Comparison of ENCODE assay signal across 24 mouse cellular contexts in genomic region chr11:30899312-30899711, GRCm38 (mm10). TPM values are rescaled to one million over a fixed set of nuclear protein-coding genes. Genes with fewer than 3 reads are reported as not detected.
A peak's percentile ranks its signal among the peaks of the same experiment; 100 is the strongest.
DNase-seq lines count a peak whose midpoint lies in the region; ATAC-seq and TF ChIP-seq lines count a peak whose summit lies in the region.
"Had no signal": no experiment of that assay in that cellular context is flagged by ENCODE, and none has a peak within 500 bp of the region (broad histone marks: within the 10 kb centered on the region; RNA-seq: fewer than 3 reads in every experiment).

No protein-coding gene starts in this region.

- H3K79me2 ChIP-seq in CH12.LX (replicated peaks; ENCODE audit: control insufficient read depth, extremely low read depth, insufficient read depth, poor library complexity, severe bottlenecking) = no peaks in the 10 kb centered on the region

- no peaks in the 10 kb centered on the region for H3K27me3 ChIP-seq in heart, embryonic 10.5 days (ENCODE audit: insufficient read depth, poor library complexity, severe bottlenecking)
- no peaks in the 10 kb centered on the region for H3K27me3 ChIP-seq in CH12.LX (replicated peaks)
- H3K27me3 ChIP-seq in forebrain, embryonic 10.5 days (ENCODE audit: poor library complexity, severe bottlenecking) = no peaks in the 10 kb centered on the region
- H3K27me3 ChIP-seq: embryonic facial prominence, embryonic 12.5 days; forebrain, embryonic 13.5 days; forebrain, embryonic 15.5 days; Patski had no signal

- TF ChIP-seq RAD21 in CH12.LX (IDR thresholded peaks at IDR 0.05; ENCODE audit: low read depth, low read length) = no peak

- TF ChIP-seq POLR2A in CH12.LX (IDR thresholded peaks at IDR 0.05; ENCODE audit: low read depth, low read length) = no peak

- H3K27ac ChIP-seq in heart, embryonic 10.5 days = no peak overlapping the region
- no peak overlapping the region for H3K27ac ChIP-seq in CH12.LX (ENCODE audit: insufficient read depth, low read depth)
- no peak overlapping the region for H3K27ac ChIP-seq in forebrain, embryonic 10.5 days
- H3K27ac ChIP-seq: embryonic facial prominence, embryonic 10.5 days; embryonic facial prominence, embryonic 12.5 days; forebrain, embryonic 13.5 days; forebrain, embryonic 15.5 days had no signal

- DNase-seq in heart, adult 11 months = peak; percentile 21
- DNase-seq in heart, embryonic 10.5 days (ENCODE audit: low spot score) = no peak
- DNase-seq in CH12.LX (ENCODE audit: extremely low read depth) = no peak
- no peak for DNase-seq in forebrain, embryonic 10.5 days (ENCODE audit: extremely low spot score, low spot score)
- DNase-seq: adrenal gland, adult 8-10 months; adrenal gland, postnatal 14 days; adrenal gland, postnatal 36 days; B cell, adult 2 months; cerebellum, adult 11-12 months; cerebellum, adult 2 months; cerebellum, adult 9-10 months; cerebellum, postnatal 10 days; cerebellum, postnatal 25 days; forebrain, postnatal 0 days had no signal

- TF ChIP-seq CTCF in CH12.LX (conservative IDR thresholded peaks at IDR 0.05 in 1 of 2, IDR thresholded peaks at IDR 0.05 in 1 of 2; ENCODE audit: low read depth in 2 of 2, low read length in 2 of 2) = no peak

- dilution Hi-C loops in CH12.LX (cut with MboI; ENCODE audit: extremely low pct_ligation_motif_present, extremely low pct_unique_long_range_greater_than_20kb, low sequenced_read_pairs) = no loop called here

- H3K36me3 ChIP-seq in heart, embryonic 10.5 days = no peaks in the 10 kb centered on the region
- H3K36me3 ChIP-seq in CH12.LX (replicated peaks in 1 of 2; ENCODE audit: control insufficient read depth in 1 of 2, insufficient read depth in 1 of 2, low read length in 1 of 2) = no peaks in the 10 kb centered on the region
- no peaks in the 10 kb centered on the region for H3K36me3 ChIP-seq in forebrain, embryonic 10.5 days (replicated peaks)
- H3K36me3 ChIP-seq: embryonic facial prominence, embryonic 10.5 days; embryonic facial prominence, embryonic 12.5 days; forebrain, embryonic 15.5 days; G1E had no signal

- in situ Hi-C loops in CH12.LX (cut with MboI; ENCODE audit: low pct_ligation_motif_present, low pct_unique_long_range_greater_than_20kb, low sequenced_read_pairs) = no loop called here

- no peak overlapping the region for H3K9ac ChIP-seq in CH12.LX (ENCODE audit: insufficient read depth, low read depth)
- H3K9ac ChIP-seq: embryonic facial prominence, embryonic 12.5 days; forebrain, embryonic 13.5 days; forebrain, embryonic 15.5 days; forebrain, postnatal 0 days had no signal

- H3K4me2 ChIP-seq in CH12.LX (ENCODE audit: insufficient read depth, low read depth, poor library complexity, severe bottlenecking) = no peak overlapping the region
- H3K4me2 ChIP-seq: embryonic facial prominence, embryonic 12.5 days; forebrain, embryonic 13.5 days; forebrain, embryonic 15.5 days had no signal

- TF ChIP-seq EP300 in CH12.LX (IDR thresholded peaks at IDR 0.05; ENCODE audit: low read length) = no peak

- H3K4me1 ChIP-seq in heart, embryonic 10.5 days = no peaks in the 10 kb centered on the region
- H3K4me1 ChIP-seq in CH12.LX (ENCODE audit: control insufficient read depth in 1 of 2, insufficient read depth in 2 of 2) = peaks cover 0 to 10% of the 10 kb centered on the region in 2 experiments; a peak in 2 of 4 replicates
- no peaks in the 10 kb centered on the region for H3K4me1 ChIP-seq in forebrain, embryonic 10.5 days
- H3K4me1 ChIP-seq: embryonic facial prominence, embryonic 10.5 days; embryonic facial prominence, embryonic 12.5 days; forebrain, embryonic 13.5 days; forebrain, embryonic 15.5 days had no signal

- peak; percentile 46 for ATAC-seq in erythroblast, adult 5-6 weeks (replicated peaks; ENCODE audit: low FRiP score, poor library complexity, severe bottlenecking)
- ATAC-seq: activated CD4-positive, CD25-positive, alpha-beta regulatory T cell, adult 4 months; CD4-positive, CD25-positive, alpha-beta regulatory T cell, adult 4 months; forebrain, embryonic 13.5 days; forebrain, embryonic 15.5 days; forebrain, postnatal 0 days; Patski had no signal

- H3K9me3 ChIP-seq in heart, embryonic 10.5 days = no peaks in the 10 kb centered on the region
- no peaks in the 10 kb centered on the region for H3K9me3 ChIP-seq in CH12.LX (replicated peaks; ENCODE audit: low read length)
- no peaks in the 10 kb centered on the region; the same call in 1 of the 2 replicates for H3K9me3 ChIP-seq in forebrain, embryonic 10.5 days
- H3K9me3 ChIP-seq: embryonic facial prominence, embryonic 10.5 days; embryonic facial prominence, embryonic 12.5 days; forebrain, embryonic 13.5 days; forebrain, embryonic 15.5 days; G1E had no signal

- H3K4me3 ChIP-seq in heart, embryonic 10.5 days = no peak overlapping the region
- no peak overlapping the region for H3K4me3 ChIP-seq in CH12.LX (replicated peaks in 1 of 3; ENCODE audit: low read depth in 2 of 3, low read length in 2 of 3, poor library complexity in 1 of 3)
- no peak overlapping the region for H3K4me3 ChIP-seq in forebrain, embryonic 10.5 days
- H3K4me3 ChIP-seq: embryonic facial prominence, embryonic 10.5 days; embryonic facial prominence, embryonic 12.5 days; erythroblast, embryonic 14.5 days; forebrain, embryonic 13.5 days; forebrain, embryonic 15.5 days had no signal

TF ChIP-seq in CH12.LX, 34 proteins besides CTCF, POLR2A, EP300 and RAD21:
- TF ChIP-seq POLR2AphosphoS2 (IDR thresholded peaks at IDR 0.05; ENCODE audit: low read depth, low read length) = no peak
- no peak for TF ChIP-seq ZNF384 (IDR thresholded peaks at IDR 0.05; ENCODE audit: low read depth, low read length)
- TF ChIP-seq MAFK (IDR thresholded peaks at IDR 0.05; ENCODE audit: insufficient replicate concordance, low read length) = peak; percentile 57; the same call in 1 of the 2 replicates

RNA-seq across cellular contexts. Expression of gene Asb3, which starts 14.1 kb away (rescaled TPM):
- 21.2 and 25.8 TPM in 2 replicates for polyA plus RNA-seq in heart, embryonic 10.5 days (2016; fragmentation: Nextera tagmentation; extraction: Ambion mirVana)
- 12.9 and 14.1 TPM in 2 replicates for total RNA-seq in CH12.LX (2012; rRNA removed)
- total RNA-seq in CH12.LX (2014; rRNA removed) = 35.5 and 39.3 TPM in 2 replicates
- 14.1 and 15.1 TPM in 2 replicates for polyA plus RNA-seq in CH12.LX (2012; ENCODE audit: insufficient read length, low read depth)
- 23.6 and 27.4 TPM in 2 replicates for total RNA-seq in erythroblast, adult 5-6 weeks (2015; ENCODE audit: low replicate concordance)
- 20.9 and 29.5 TPM in 2 replicates for total RNA-seq in erythroblast, adult 5-6 weeks (2017; ENCODE audit: low replicate concordance)
- polyA plus RNA-seq in forebrain, embryonic 10.5 days (2016; fragmentation: Nextera tagmentation; extraction: Ambion mirVana) = 26.2 and 28.7 TPM in 2 replicates

RNA-seq across cellular contexts. Expression of gene Gpr75, which starts 14.2 kb away (rescaled TPM):
- polyA plus RNA-seq in heart, embryonic 10.5 days (2016; fragmentation: Nextera tagmentation; extraction: Ambion mirVana) = 0.23 and 0.28 TPM in 2 replicates
- total RNA-seq in CH12.LX (2012; rRNA removed) (not detected in 2 replicates), CH12.LX (2014; rRNA removed) (not detected in 2 replicates)
- not detected in 2 replicates for polyA plus RNA-seq in CH12.LX (2012; ENCODE audit: insufficient read length, low read depth)
- 1.5 TPM in 1 of 2 replicates, not detected in the other for total RNA-seq in erythroblast, adult 5-6 weeks (2015; ENCODE audit: low replicate concordance)
- not detected in 2 replicates for total RNA-seq in erythroblast, adult 5-6 weeks (2017; ENCODE audit: low replicate concordance)
- 0.39 and 0.41 TPM in 2 replicates for polyA plus RNA-seq in forebrain, embryonic 10.5 days (2016; fragmentation: Nextera tagmentation; extraction: Ambion mirVana)
- total RNA-seq: G1E had no signal
- polyA plus RNA-seq: activated CD4-positive, CD25-positive, alpha-beta regulatory T cell, adult 4 months; CD4-positive, CD25-positive, alpha-beta regulatory T cell, adult 4 months; erythroblast, embryonic 14.5 days; G1E had no signal

RNA-seq across cellular contexts. Expression of gene Erlec1, which starts 54.8 kb away (rescaled TPM):
- 7.4 and 8.1 TPM in 2 replicates for polyA plus RNA-seq in heart, embryonic 10.5 days (2016; fragmentation: Nextera tagmentation; extraction: Ambion mirVana)
- total RNA-seq in CH12.LX (2012; rRNA removed) (11.7 and 16.7 TPM in 2 replicates), CH12.LX (2014; rRNA removed) (24.5 and 27.9 TPM in 2 replicates)
- 49.6 and 52.3 TPM in 2 replicates for polyA plus RNA-seq in CH12.LX (2012; ENCODE audit: insufficient read length, low read depth)
- 69.6 and 80.3 TPM in 2 replicates for total RNA-seq in erythroblast, adult 5-6 weeks (2015; ENCODE audit: low replicate concordance)
- total RNA-seq in erythroblast, adult 5-6 weeks (2017; ENCODE audit: low replicate concordance) = 123 and 129 TPM in 2 replicates
- 7.8 and 8.4 TPM in 2 replicates for polyA plus RNA-seq in forebrain, embryonic 10.5 days (2016; fragmentation: Nextera tagmentation; extraction: Ambion mirVana)
